Mouse (Mus musculus) limb, embryonic 11.5 days (tissue): Measurements from ENCODE around the gene Itgax. TPM values are rescaled to one million over a fixed set of nuclear protein-coding genes. Genes with fewer than 3 reads are reported as not detected.

ENCODE experiments used
- ATAC-seq: fragments of 200-750 bp; cut with Nextera tagmentation; 2 replicates; pipeline ENCODE4 v1.8.0; 2017; ENCODE audit warnings: low read depth; ENCODE audit not compliant: insufficient number of reproducible peaks, low FRiP score, low TSS enrichment
- DNase-seq: peaks from one replicate; pipeline ENCODE4 v3.0.0-alpha.2; 2015; ENCODE audit warnings: low spot score
- H3K27ac ChIP-seq: fragments of 300-500 bp; sonication (generic); replicated peaks from 2 replicates; pipeline ENCODE4 v1.5.1; 2014; ENCODE audit warnings: low read depth, mild to moderate bottlenecking, low read length
- H3K27me3 ChIP-seq: fragments of 300-500 bp; sonication (generic); 2 replicates; pipeline ENCODE4 v1.6.1; 2014; ENCODE audit warnings: mild to moderate bottlenecking, low read length, mixed read lengths; ENCODE audit not compliant: control insufficient read depth, insufficient read depth
- H3K36me3 ChIP-seq: fragments of 300-500 bp; sonication (generic); 2 replicates; pipeline ENCODE4 v1.6.1; 2014; ENCODE audit warnings: mild to moderate bottlenecking, low read length, moderate library complexity, mixed read lengths; ENCODE audit not compliant: control insufficient read depth, insufficient read depth
- H3K4me1 ChIP-seq: fragments of 300-500 bp; sonication (generic); 2 replicates; pipeline ENCODE4 v1.6.1; 2014; ENCODE audit warnings: low read length, mixed read lengths; ENCODE audit not compliant: control insufficient read depth, insufficient read depth
- H3K4me2 ChIP-seq: fragments of 300-500 bp; sonication (generic); 2 replicates; pipeline ENCODE4 v1.6.1; 2014; ENCODE audit warnings: low read depth, mild to moderate bottlenecking, moderate library complexity; ENCODE audit not compliant: severe bottlenecking
- H3K4me3 ChIP-seq: fragments of 300-500 bp; sonication (generic); 2 replicates; pipeline ENCODE4 v1.5.1; 2014; ENCODE audit warnings: low read depth, low read length
- H3K9ac ChIP-seq: fragments of 300-500 bp; sonication (generic); 2 replicates; pipeline ENCODE4 v1.6.1; 2014; ENCODE audit warnings: mild to moderate bottlenecking, low read length
- H3K9me3 ChIP-seq: fragments of 300-500 bp; sonication (generic); 2 replicates; pipeline ENCODE4 v1.6.1; 2016; ENCODE audit warnings: low read length; ENCODE audit not compliant: control insufficient read depth
- WGBS: fragments of 180-500 bp; shearing (Covaris S2); extraction: QIAGEN DNeasy Blood & Tissue Kit; methylation state at CpG from one replicate; pipeline ENCODE4 v1.1.7; 2014; 5-methylcytosine and 5-hydroxymethylcytosine counted together
- polyA plus RNA-seq: library from polyadenylated mRNA; unstranded; fragments of >200 nt; fragmentation: Nextera tagmentation; extraction: Ambion mirVana; gene quantifications from 2 replicates; pipeline ENCODE4 v1.2.1, GENCODE M21; 2014

Gene Itgax
- polyA plus RNA-seq, result not detected in 2 replicates

DNA sequence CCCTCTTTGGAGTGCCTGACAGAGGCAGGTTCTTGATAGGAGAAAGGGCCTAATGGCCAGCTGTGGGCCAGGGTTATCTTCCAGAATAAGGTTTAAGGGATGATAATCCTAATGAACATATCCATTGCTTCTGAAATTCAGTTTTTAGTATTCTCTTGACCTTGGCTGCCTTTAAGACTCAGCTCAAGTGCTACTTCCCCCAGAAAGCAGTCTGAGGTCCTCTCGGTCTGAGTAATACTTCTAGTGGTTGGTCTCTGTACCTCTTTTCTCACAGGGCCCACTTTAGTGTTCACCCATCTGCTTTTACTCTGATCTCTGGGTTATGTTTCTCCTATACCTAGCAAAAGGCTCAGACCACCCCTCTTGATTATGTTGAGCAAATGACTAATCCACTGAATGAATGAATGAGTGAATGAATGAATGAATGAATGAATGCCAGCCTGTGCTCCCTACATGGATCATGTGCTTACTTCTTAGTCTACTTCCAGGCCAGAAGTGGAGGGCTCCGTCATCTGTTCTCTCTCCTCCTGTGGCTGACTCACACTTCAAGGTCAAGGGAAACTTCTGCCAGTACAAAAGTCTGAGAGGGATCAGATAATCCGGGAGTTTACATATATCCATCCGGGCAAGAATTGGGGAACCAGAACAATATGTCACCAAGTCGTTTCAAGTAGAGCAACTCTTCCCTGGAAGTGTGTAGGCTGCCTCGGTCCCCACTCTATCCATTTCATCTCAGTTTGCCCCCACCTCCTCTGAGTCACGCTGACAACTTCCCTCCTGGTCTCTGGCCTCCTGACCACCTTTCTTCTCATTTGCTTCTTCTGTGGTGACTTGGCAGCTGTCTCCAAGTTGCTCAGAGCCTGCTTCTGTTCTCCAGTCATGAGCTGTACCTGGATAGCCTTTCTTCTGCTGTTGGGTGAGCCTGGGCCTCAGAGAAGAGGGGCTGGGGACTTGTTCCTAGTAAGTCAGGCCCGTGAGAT is at the start of gene Itgax:
Itgax (plus strand) TSS at position 807 of the 980 bp plus-strand sequence.
- Histone ChIP-seq H3K27ac (no peak within 1 kb of the TSS), H3K36me3 (no peaks in the 10 kb centered on the region), H3K4me2 (no peak within 1 kb of the TSS), H3K4me1 (no peaks in the 10 kb centered on the region), H3K9me3 (no peaks in the 10 kb centered on the region), H3K27me3 (no peaks in the 10 kb centered on the region), H3K9ac (no peak within 1 kb of the TSS), H3K4me3 (no peak within 1 kb of the TSS)
- WGBS, result 84% methylated on average over 8 of the region's 8 CpGs
- DNase-seq (no peak), ATAC-seq (no peak)

GRCm38 (mm10) chr7:128080012-128080411 is 49.3 kb upstream of the Itgax start:
- DNase-seq (peak; percentile 19), ATAC-seq (no peak)
- no peak overlapping the region for H3K9ac ChIP-seq
- no peaks in the 10 kb centered on the region for H3K4me1 ChIP-seq
- no peaks in the 10 kb centered on the region for H3K9me3 ChIP-seq
- 75% methylated on average over 8 of the region's 8 CpGs for WGBS
- H3K4me3 ChIP-seq, result no peak overlapping the region
- no peaks in the 10 kb centered on the region for H3K27me3 ChIP-seq
- H3K4me2 ChIP-seq, result no peak overlapping the region
- no peaks in the 10 kb centered on the region for H3K36me3 ChIP-seq
- H3K27ac ChIP-seq, result no peak overlapping the region

- H3K36me3 ChIP-seq, result no peaks in the 10 kb centered on the region
- no peak overlapping the region for H3K27ac ChIP-seq
- H3K27me3 ChIP-seq, result no peaks in the 10 kb centered on the region
- no peaks in the 10 kb centered on the region for H3K4me1 ChIP-seq
- no peak overlapping the region for H3K4me2 ChIP-seq
- no peaks in the 10 kb centered on the region for H3K9me3 ChIP-seq
- WGBS, result 85% methylated on average over 7 of the region's 7 CpGs
- ATAC-seq, result no peak
- no peak overlapping the region for H3K4me3 ChIP-seq
- no peak for DNase-seq
- H3K9ac ChIP-seq, result no peak overlapping the region
Measured at GRCm38 (mm10) chr7:128089141-128089540, 40.2 kb upstream of the Itgax start.

- H3K27ac ChIP-seq, result no peak overlapping the region
- WGBS, result 87% methylated on average over 1 of the region's 1 CpGs
- H3K9ac ChIP-seq, result no peak overlapping the region
- ATAC-seq, result no peak
- H3K4me2 ChIP-seq, result no peak overlapping the region
- H3K27me3 ChIP-seq, result no peaks in the 10 kb centered on the region
- H3K4me3 ChIP-seq, result no peak overlapping the region
- DNase-seq, result no peak
- H3K36me3 ChIP-seq, result no peaks in the 10 kb centered on the region
- H3K4me1 ChIP-seq, result no peaks in the 10 kb centered on the region
- H3K9me3 ChIP-seq, result no peaks in the 10 kb centered on the region
Measured at GRCm38 (mm10) chr7:128098135-128098534, 31.2 kb upstream of the Itgax start.

DNA sequence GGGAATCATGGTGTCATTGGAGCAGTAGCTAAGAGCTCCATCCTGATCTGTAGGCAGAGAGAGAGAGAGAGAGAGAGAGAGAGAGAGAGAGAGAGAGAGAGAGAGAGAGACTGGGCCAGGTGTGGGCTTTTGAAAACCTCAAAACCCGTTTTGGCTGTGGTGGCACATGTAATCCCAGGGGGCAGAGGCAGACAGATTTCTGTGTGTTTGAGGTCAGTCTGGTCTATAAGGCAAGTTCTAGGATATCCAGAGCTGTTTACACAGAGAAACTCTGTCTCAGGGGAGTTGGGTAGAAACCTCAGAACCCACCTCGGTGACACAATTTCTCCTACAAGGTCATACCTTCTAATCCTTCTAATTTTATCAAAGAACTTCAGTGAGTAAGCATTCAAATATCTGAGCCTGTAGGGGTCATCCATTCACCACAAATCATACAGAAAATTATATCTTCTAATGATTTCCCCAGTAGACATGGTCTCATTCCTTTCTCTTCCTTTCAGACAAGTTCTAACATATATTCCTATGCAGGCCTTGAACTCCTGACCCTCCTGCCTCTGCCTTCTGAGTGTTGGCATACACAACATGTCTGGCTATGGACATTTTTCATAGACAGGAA is 28.5 kb upstream of the Itgax start:
- WGBS, result 76% methylated on average over 2 of the region's 2 CpGs
- Histone ChIP-seq H3K27me3 (no peaks in the 10 kb centered on the region), H3K4me2 (no peak overlapping the region), H3K27ac (no peak overlapping the region), H3K36me3 (no peaks in the 10 kb centered on the region), H3K4me1 (no peaks in the 10 kb centered on the region), H3K9ac (no peak overlapping the region), H3K4me3 (no peak overlapping the region), H3K9me3 (no peaks in the 10 kb centered on the region)
- no peak for ATAC-seq
- no peak for DNase-seq

GRCm38 (mm10) chr7:128105246-128105645 is 24.1 kb upstream of the Itgax start:
- no peak overlapping the region for H3K4me2 ChIP-seq
- H3K9me3 ChIP-seq, result no peaks in the 10 kb centered on the region
- no peak overlapping the region for H3K27ac ChIP-seq
- no peak for DNase-seq
- H3K36me3 ChIP-seq, result no peaks in the 10 kb centered on the region
- no peak for ATAC-seq
- no peaks in the 10 kb centered on the region for H3K27me3 ChIP-seq
- H3K9ac ChIP-seq, result no peak overlapping the region
- H3K4me1 ChIP-seq, result no peaks in the 10 kb centered on the region
- no peak overlapping the region for H3K4me3 ChIP-seq
- 63% methylated on average over 4 of the region's 4 CpGs for WGBS

GRCm38 (mm10) chr7:128107462-128107861 is 21.9 kb upstream of the Itgax start:
- 92% methylated on average over 7 of the region's 7 CpGs for WGBS
- Histone ChIP-seq H3K27ac (no peak overlapping the region), H3K9me3 (no peaks in the 10 kb centered on the region), H3K36me3 (no peaks in the 10 kb centered on the region), H3K9ac (no peak overlapping the region), H3K27me3 (no peaks in the 10 kb centered on the region), H3K4me1 (no peaks in the 10 kb centered on the region), H3K4me2 (no peak overlapping the region), H3K4me3 (no peak overlapping the region)
- ATAC-seq (no peak), DNase-seq (no peak)

DNA sequence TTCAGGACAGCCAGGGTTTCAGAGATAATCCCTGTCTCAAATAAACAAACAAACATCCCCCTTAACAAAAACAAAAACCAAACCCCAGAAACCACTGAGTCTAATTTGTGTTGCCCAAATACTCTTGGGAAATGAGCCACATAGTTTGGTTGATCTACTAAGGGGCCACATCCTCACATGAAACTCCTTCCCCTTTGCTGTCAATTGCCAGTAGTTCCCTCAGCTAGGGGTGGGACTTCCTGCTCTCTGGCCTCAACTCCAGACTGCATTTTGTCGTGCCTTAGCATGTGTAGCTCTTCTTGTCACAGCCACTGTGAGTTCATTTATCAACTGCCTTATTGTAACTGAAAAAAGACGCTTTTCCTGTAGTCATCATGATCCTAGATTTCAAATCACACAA is 19.0 kb upstream of the Itgax start:
- Histone ChIP-seq H3K4me1 (no peaks in the 10 kb centered on the region), H3K27ac (no peak overlapping the region), H3K9me3 (no peaks in the 10 kb centered on the region), H3K27me3 (no peaks in the 10 kb centered on the region), H3K9ac (no peak overlapping the region), H3K4me3 (no peak overlapping the region), H3K4me2 (no peak overlapping the region), H3K36me3 (no peaks in the 10 kb centered on the region)
- 75% methylated on average over 2 of the region's 2 CpGs for WGBS
- no peak for ATAC-seq
- DNase-seq, result no peak
